Mouse (Mus musculus) forebrain, embryonic 11.5 days (tissue): ENCODE measurements around the gene Adad2. TPM values are rescaled to one million over a fixed set of nuclear protein-coding genes. Genes with fewer than 3 reads are reported as not detected.

Experiments
- ATAC-seq: fragments of 200-750 bp; cut with Nextera tagmentation; replicated peaks from 2 replicates; pipeline ENCODE4 v1.8.0; 2017; ENCODE audit warnings: moderate TSS enrichment; ENCODE audit not compliant: low FRiP score
- DNase-seq: peaks from one replicate; pipeline ENCODE4 v3.0.0-alpha.2; 2017; ENCODE audit warnings: low spot score
- H3K27ac ChIP-seq: fragments of 300-500 bp; sonication (generic); 2 replicates; pipeline ENCODE4 v1.5.1; 2014; ENCODE audit warnings: low read depth, low read length
- H3K27me3 ChIP-seq: fragments of 300-500 bp; sonication (generic); 2 replicates; pipeline ENCODE4 v1.6.1; 2014; ENCODE audit warnings: mild to moderate bottlenecking, low read length, mixed read lengths; ENCODE audit not compliant: control insufficient read depth, insufficient read depth
- H3K36me3 ChIP-seq: fragments of 300-500 bp; sonication (generic); 2 replicates; pipeline ENCODE4 v1.6.1; 2014; ENCODE audit warnings: mild to moderate bottlenecking, low read length, moderate library complexity, mixed read lengths; ENCODE audit not compliant: control insufficient read depth, insufficient read depth
- H3K4me1 ChIP-seq: fragments of 300-500 bp; sonication (generic); replicated peaks from 2 replicates; pipeline ENCODE4 v1.6.1; 2014; ENCODE audit warnings: low read length, mixed read lengths; ENCODE audit not compliant: control insufficient read depth, insufficient read depth
- H3K4me2 ChIP-seq: fragments of 300-500 bp; sonication (generic); 2 replicates; pipeline ENCODE4 v1.6.1; 2014; ENCODE audit warnings: low read depth, mild to moderate bottlenecking, low read length, moderate library complexity, mixed read lengths; ENCODE audit not compliant: severe bottlenecking
- H3K4me3 ChIP-seq: fragments of 300-500 bp; sonication (generic); 2 replicates; pipeline ENCODE4 v1.5.1; 2014; ENCODE audit warnings: low read depth, low read length
- H3K9ac ChIP-seq: fragments of 300-500 bp; sonication (generic); 2 replicates; pipeline ENCODE4 v1.6.1; 2014; ENCODE audit warnings: low read length
- H3K9me3 ChIP-seq: fragments of 300-500 bp; sonication (generic); 2 replicates; pipeline ENCODE4 v1.6.1; 2016; ENCODE audit warnings: low read length, mixed read lengths; ENCODE audit not compliant: control insufficient read depth
- WGBS: fragments of 180-500 bp; shearing (Covaris S2); extraction: QIAGEN DNeasy Blood & Tissue Kit; methylation state at CpG from one replicate; pipeline ENCODE4 v1.1.7; 2014; 5-methylcytosine and 5-hydroxymethylcytosine counted together
- polyA plus RNA-seq: library from polyadenylated mRNA; unstranded; fragments of >200 nt; fragmentation: Nextera tagmentation; extraction: Ambion mirVana; gene quantifications from 2 replicates; pipeline ENCODE4 v1.2.1, GENCODE M21; 2014

The Adad2 gene
- polyA plus RNA-seq, 1 experiment from 2014 or later, result not detected

DNA sequence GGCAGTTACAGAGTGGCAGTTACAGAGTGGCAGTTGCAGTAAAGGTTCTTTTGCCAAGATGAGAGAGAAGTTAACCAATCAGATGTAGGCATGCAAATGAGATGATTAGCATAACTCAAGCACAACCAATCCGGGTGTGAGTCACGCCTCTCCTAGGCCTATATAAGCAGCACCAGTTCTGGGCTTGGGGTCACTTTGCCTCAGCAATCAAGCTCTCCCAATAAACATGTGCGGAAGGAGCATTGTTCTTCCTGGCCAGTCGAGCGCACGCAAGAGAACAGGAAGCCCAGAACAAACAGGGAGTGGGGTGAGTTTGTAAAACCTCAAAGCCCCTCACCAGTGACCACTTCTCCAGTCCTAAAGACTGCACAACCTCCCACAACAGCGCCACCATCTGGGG, 34.3 kb downstream of the Adad2 start:
- ATAC-seq, result no peak
- Histone ChIP-seq H3K27ac (no peak overlapping the region), H3K36me3 (no peaks in the 10 kb centered on the region), H3K9me3 (no peaks in the 10 kb centered on the region; the same call in 1 of the 2 replicates), H3K9ac (no peak overlapping the region), H3K4me3 (no peak overlapping the region), H3K4me1 (no peaks in the 10 kb centered on the region), H3K4me2 (no peak overlapping the region), H3K27me3 (no peaks in the 10 kb centered on the region)
- 85% methylated on average over 7 of the region's 7 CpGs for WGBS
- no peak for DNase-seq

- H3K27ac ChIP-seq, result no peak overlapping the region
- H3K4me2 ChIP-seq, result no peak overlapping the region
- 71% methylated on average over 2 of the region's 2 CpGs for WGBS
- H3K36me3 ChIP-seq, result no peaks in the 10 kb centered on the region
- H3K4me3 ChIP-seq, result no peak overlapping the region
- no peaks in the 10 kb centered on the region for H3K4me1 ChIP-seq
- no peak overlapping the region for H3K9ac ChIP-seq
- no peak for DNase-seq
- no peaks in the 10 kb centered on the region for H3K27me3 ChIP-seq
- ATAC-seq, result no peak
- H3K9me3 ChIP-seq, result no peaks in the 10 kb centered on the region; the same call in 1 of the 2 replicates
Measured at GRCm38 (mm10) chr8:119651324-119651723, 38.8 kb downstream of the Adad2 start.

- Histone ChIP-seq H3K36me3 (no peaks in the 10 kb centered on the region), H3K27ac (no peak overlapping the region), H3K4me3 (no peak overlapping the region), H3K4me1 (peaks cover 6% of the 10 kb centered on the region; the same call in 1 of the 2 replicates), H3K27me3 (no peaks in the 10 kb centered on the region), H3K9me3 (no peaks in the 10 kb centered on the region), H3K4me2 (no peak overlapping the region), H3K9ac (no peak overlapping the region)
- ATAC-seq (no peak), DNase-seq (no peak)
- WGBS, result 63% methylated on average over 5 of the region's 5 CpGs
Measured at GRCm38 (mm10) chr8:119656709-119657464, 44.3 kb downstream of the Adad2 start.

DNA sequence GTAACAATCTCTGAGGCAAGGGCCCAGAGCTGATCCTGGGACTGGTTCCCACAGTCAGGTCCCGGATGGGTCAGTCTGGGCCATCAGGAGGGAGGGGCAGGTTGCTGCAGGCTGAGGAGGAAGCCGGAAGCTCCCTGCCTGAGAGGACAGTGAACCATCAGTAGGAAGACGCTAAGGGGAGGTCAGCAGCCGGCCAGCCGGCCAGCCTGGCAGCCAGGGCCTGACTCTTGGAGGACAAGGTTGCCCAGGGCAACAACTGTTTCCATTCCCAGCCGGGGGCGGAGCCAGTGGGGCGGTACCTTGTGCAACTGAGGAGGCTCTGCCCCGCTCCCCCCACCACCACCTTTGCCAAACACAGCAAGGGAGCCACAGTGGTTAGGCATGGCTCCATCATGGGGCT, 48.5 kb downstream of the Adad2 start:
- H3K4me1 ChIP-seq, result peaks cover 6% of the 10 kb centered on the region; the same call in 1 of the 2 replicates
- H3K27ac ChIP-seq, result no peak overlapping the region
- H3K4me2 ChIP-seq, result no peak overlapping the region
- ATAC-seq (peak; percentile 27; the same call in 1 of the 2 replicates), DNase-seq (peak; percentile 67)
- no peaks in the 10 kb centered on the region for H3K9me3 ChIP-seq
- no peak overlapping the region for H3K4me3 ChIP-seq
- no peak overlapping the region; the same call in 1 of the 2 replicates for H3K9ac ChIP-seq
- 7% methylated on average over 9 of the region's 9 CpGs for WGBS
- H3K27me3 ChIP-seq, result no peaks in the 10 kb centered on the region
- H3K36me3 ChIP-seq, result no peaks in the 10 kb centered on the region

DNA sequence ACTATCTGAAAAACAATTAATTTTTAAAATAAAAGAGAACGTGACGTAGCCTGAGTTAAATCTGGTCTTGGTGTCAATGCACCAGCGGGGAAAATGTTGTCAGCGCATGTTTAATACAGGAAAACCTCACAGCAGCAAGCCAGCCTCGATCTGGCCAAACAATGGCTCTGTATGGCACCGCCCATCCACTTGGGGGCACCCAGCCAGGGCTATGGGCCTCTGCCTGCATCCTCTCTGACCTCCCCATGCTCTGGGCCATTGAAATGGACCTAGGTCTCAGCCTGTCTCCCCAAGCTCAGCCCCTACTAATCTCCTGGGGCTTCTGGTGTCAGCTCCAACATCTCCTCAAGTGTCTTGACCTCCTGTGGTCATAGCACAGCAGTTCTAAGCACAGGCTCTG, 49.3 kb downstream of the Adad2 start:
- Histone ChIP-seq H3K9ac (no peak overlapping the region), H3K4me3 (no peak overlapping the region), H3K4me1 (peaks cover 9% of the 10 kb centered on the region; the same call in 1 of the 2 replicates), H3K27ac (no peak overlapping the region), H3K36me3 (no peaks in the 10 kb centered on the region), H3K4me2 (no peak overlapping the region), H3K27me3 (no peaks in the 10 kb centered on the region), H3K9me3 (no peaks in the 10 kb centered on the region)
- WGBS, result 69% methylated on average over 6 of the region's 6 CpGs
- ATAC-seq (no peak), DNase-seq (no peak)

DNA sequence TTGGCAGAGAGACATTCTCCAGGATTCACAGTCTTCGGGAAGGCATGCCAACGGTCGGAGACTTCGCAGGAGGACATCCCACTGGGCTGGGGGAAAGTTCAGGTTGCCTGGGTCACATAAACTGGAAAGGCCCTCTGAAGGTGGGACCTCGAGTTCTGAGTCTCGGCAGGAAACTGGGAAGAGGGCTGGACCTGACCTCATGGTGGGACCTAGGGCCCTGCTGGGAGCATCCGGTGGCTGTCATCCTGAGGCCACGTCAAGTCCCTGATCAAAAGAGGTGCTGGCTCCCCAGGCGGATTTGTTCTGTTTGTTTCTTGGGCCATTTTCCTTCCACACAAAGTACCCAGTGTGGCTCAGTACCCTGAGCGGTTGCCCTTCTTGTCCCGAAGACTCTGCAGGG, 50.9 kb downstream of the Adad2 start:
- Histone ChIP-seq H3K27me3 (no peaks in the 10 kb centered on the region), H3K9me3 (no peaks in the 10 kb centered on the region), H3K4me3 (no peak overlapping the region), H3K27ac (no peak overlapping the region), H3K36me3 (no peaks in the 10 kb centered on the region), H3K4me2 (no peak overlapping the region), H3K4me1 (peaks cover 9% of the 10 kb centered on the region; the same call in 1 of the 2 replicates), H3K9ac (no peak overlapping the region)
- 69% methylated on average over 11 of the region's 11 CpGs for WGBS
- DNase-seq (no peak), ATAC-seq (no peak)

- H3K27me3 ChIP-seq, result no peaks in the 10 kb centered on the region
- H3K4me1 ChIP-seq, result peaks cover 9% of the 10 kb centered on the region; the same call in 1 of the 2 replicates
- H3K36me3 ChIP-seq, result no peaks in the 10 kb centered on the region
- H3K4me2 ChIP-seq, result no peak overlapping the region
- no peak for DNase-seq
- no peak overlapping the region for H3K9ac ChIP-seq
- no peak for ATAC-seq
- WGBS, result 79% methylated on average over 6 of the region's 6 CpGs
- H3K9me3 ChIP-seq, result no peaks in the 10 kb centered on the region
- no peak overlapping the region for H3K27ac ChIP-seq
- no peak overlapping the region for H3K4me3 ChIP-seq
Measured at GRCm38 (mm10) chr8:119665270-119665669, 52.7 kb downstream of the Adad2 start.
